Mouse (Mus musculus): ENCODE results near the gene Hecw1. TPM values are rescaled to one million over a fixed set of nuclear protein-coding genes. Genes with fewer than 3 reads are reported as not detected.
"Not testable (repeated sequence)": the region's sequence is repeated elsewhere in the genome, so short reads cannot be mapped to it uniquely, and the experiment has no call there.

Gene Hecw1
- total and polyA plus RNA-seq, 3 experiments: 10.7 to 107 (median 30.4) TPM

GRCm38 (mm10) chr13:14306617-14307016 is 216.4 kb downstream of the Hecw1 start:
- H3K4me3 ChIP-seq (ENCODE audit: low read depth, low read length): no peak overlapping the region
- no peaks in the 10 kb centered on the region for H3K27me3 ChIP-seq (ENCODE audit: insufficient read depth, low read length)
- peaks cover 33% of the 10 kb centered on the region for H3K36me3 ChIP-seq (replicated peaks)
- no peaks in the 10 kb centered on the region for H3K9me3 ChIP-seq (replicated peaks)
- DNase-seq (ENCODE audit: low spot score) (no peak), ATAC-seq (ENCODE audit: extremely low read depth, insufficient number of reproducible peaks, low FRiP score, poor library complexity, severe bottlenecking) (no peak)
- peaks cover 2% of the 10 kb centered on the region; the same call in 1 of the 2 replicates for H3K4me1 ChIP-seq (ENCODE audit: insufficient read depth, low read depth, low read length)
- TF ChIP-seq POLR2AphosphoS5 (IDR thresholded peaks at IDR 0.05; ENCODE audit: insufficient replicate concordance, low read depth, low read length) (no peak), GATA2 (IDR thresholded peaks at IDR 0.05; ENCODE audit: borderline replicate concordance, low read depth, low read length) (no peak), CTCF (IDR thresholded peaks at IDR 0.05; ENCODE audit: low read depth, low read length) (no peak), TAL1 (conservative IDR thresholded peaks at IDR 0.05; ENCODE audit: low read depth, low read length) (no peak), GATA1 (IDR thresholded peaks at IDR 0.05; ENCODE audit: borderline replicate concordance, low read length) (no peak)

GRCm38 (mm10) chr13:14304103-14304502 is 218.9 kb downstream of the Hecw1 start:
- no peak for TF ChIP-seq CTCF (IDR thresholded peaks at IDR 0.05; ENCODE audit: low read depth, low read length)
- no peak for TF ChIP-seq GATA1 (IDR thresholded peaks at IDR 0.05; ENCODE audit: borderline replicate concordance, low read length)
- TF ChIP-seq TAL1 (conservative IDR thresholded peaks at IDR 0.05; ENCODE audit: low read depth, low read length): no peak
- TF ChIP-seq POLR2AphosphoS5 (IDR thresholded peaks at IDR 0.05; ENCODE audit: insufficient replicate concordance, low read depth, low read length): no peak
- no peak for TF ChIP-seq GATA2 (IDR thresholded peaks at IDR 0.05; ENCODE audit: borderline replicate concordance, low read depth, low read length)
- Histone ChIP-seq H3K9me3 (replicated peaks) (no peaks in the 10 kb centered on the region), H3K27me3 (ENCODE audit: insufficient read depth, low read length) (no peaks in the 10 kb centered on the region), H3K36me3 (replicated peaks) (peaks cover 40% of the 10 kb centered on the region), H3K4me1 (ENCODE audit: insufficient read depth, low read depth, low read length) (peaks cover 2% of the 10 kb centered on the region; the same call in 1 of the 2 replicates), H3K4me3 (ENCODE audit: low read depth, low read length) (no peak overlapping the region)
- ATAC-seq (ENCODE audit: extremely low read depth, insufficient number of reproducible peaks, low FRiP score, poor library complexity, severe bottlenecking) (no peak), DNase-seq (ENCODE audit: low spot score) (no peak)

DNA sequence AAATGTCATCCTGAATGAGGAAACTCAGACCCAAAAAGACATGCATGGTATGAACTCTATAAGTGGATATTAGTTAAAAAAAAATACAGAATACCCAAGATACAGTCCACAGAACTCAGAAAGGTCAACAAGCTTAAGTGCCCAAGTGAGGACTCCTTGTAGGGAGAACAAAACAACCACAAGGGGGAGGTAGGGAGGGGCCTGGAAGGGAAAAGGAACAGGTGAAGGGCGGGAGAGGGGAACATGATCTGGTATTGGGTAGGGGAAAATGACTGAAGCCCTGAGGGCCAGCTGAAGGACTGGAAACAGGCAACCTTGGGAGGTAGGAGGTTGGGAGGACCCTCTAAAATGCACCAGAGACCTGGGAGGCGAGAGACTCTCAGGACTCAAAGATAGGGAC is 220.1 kb downstream of the Hecw1 start:
- Histone ChIP-seq H3K9me3 (replicated peaks) (no peaks in the 10 kb centered on the region), H3K4me3 (ENCODE audit: low read depth, low read length) (no peak overlapping the region), H3K27me3 (ENCODE audit: insufficient read depth, low read length) (no peaks in the 10 kb centered on the region), H3K4me1 (ENCODE audit: insufficient read depth, low read depth, low read length) (peaks cover 2% of the 10 kb centered on the region; the same call in 1 of the 2 replicates), H3K36me3 (replicated peaks) (peaks cover 50% of the 10 kb centered on the region)
- no peak for ATAC-seq (ENCODE audit: extremely low read depth, insufficient number of reproducible peaks, low FRiP score, poor library complexity, severe bottlenecking)
- DNase-seq (ENCODE audit: low spot score): no peak
- no peak for TF ChIP-seq TAL1 (conservative IDR thresholded peaks at IDR 0.05; ENCODE audit: low read depth, low read length)
- no peak for TF ChIP-seq POLR2AphosphoS5 (IDR thresholded peaks at IDR 0.05; ENCODE audit: insufficient replicate concordance, low read depth, low read length)
- no peak for TF ChIP-seq GATA2 (IDR thresholded peaks at IDR 0.05; ENCODE audit: borderline replicate concordance, low read depth, low read length)
- TF ChIP-seq GATA1 (IDR thresholded peaks at IDR 0.05; ENCODE audit: borderline replicate concordance, low read length): no peak
- no peak for TF ChIP-seq CTCF (IDR thresholded peaks at IDR 0.05; ENCODE audit: low read depth, low read length)

GRCm38 (mm10) chr13:14290016-14290415 is 233.0 kb downstream of the Hecw1 start:
- DNase-seq (ENCODE audit: low spot score) (no peak), ATAC-seq (ENCODE audit: extremely low read depth, insufficient number of reproducible peaks, low FRiP score, poor library complexity, severe bottlenecking) (no peak)
- no peak for TF ChIP-seq TAL1 (conservative IDR thresholded peaks at IDR 0.05; ENCODE audit: low read depth, low read length)
- TF ChIP-seq POLR2AphosphoS5 (IDR thresholded peaks at IDR 0.05; ENCODE audit: insufficient replicate concordance, low read depth, low read length): no peak
- H3K27me3 ChIP-seq (ENCODE audit: insufficient read depth, low read length): no peaks in the 10 kb centered on the region
- H3K9me3 ChIP-seq (replicated peaks): no peaks in the 10 kb centered on the region
- no peaks in the 10 kb centered on the region for H3K4me1 ChIP-seq (ENCODE audit: insufficient read depth, low read depth, low read length)
- H3K36me3 ChIP-seq (replicated peaks): peaks cover 18% of the 10 kb centered on the region
- H3K4me3 ChIP-seq (ENCODE audit: low read depth, low read length): no peak overlapping the region

GRCm38 (mm10) chr13:14271476-14271875 is 251.6 kb downstream of the Hecw1 start:
- Histone ChIP-seq H3K4me1 (ENCODE audit: insufficient read depth, low read depth, low read length) (no peaks in the 10 kb centered on the region), H3K9me3 (replicated peaks) (no peaks in the 10 kb centered on the region), H3K4me3 (ENCODE audit: low read depth, low read length) (no peak overlapping the region), H3K36me3 (replicated peaks) (peaks cover 31% of the 10 kb centered on the region), H3K27me3 (ENCODE audit: insufficient read depth, low read length) (no peaks in the 10 kb centered on the region)
- DNase-seq (ENCODE audit: low spot score) (no peak), ATAC-seq (ENCODE audit: extremely low read depth, insufficient number of reproducible peaks, low FRiP score, poor library complexity, severe bottlenecking) (no peak)
- TF ChIP-seq CTCF (IDR thresholded peaks at IDR 0.05; ENCODE audit: low read depth, low read length) (no peak), POLR2AphosphoS5 (IDR thresholded peaks at IDR 0.05; ENCODE audit: insufficient replicate concordance, low read depth, low read length) (no peak), GATA1 (IDR thresholded peaks at IDR 0.05; ENCODE audit: borderline replicate concordance, low read length) (no peak), TAL1 (conservative IDR thresholded peaks at IDR 0.05; ENCODE audit: low read depth, low read length) (no peak), GATA2 (IDR thresholded peaks at IDR 0.05; ENCODE audit: borderline replicate concordance, low read depth, low read length) (no peak)

DNA sequence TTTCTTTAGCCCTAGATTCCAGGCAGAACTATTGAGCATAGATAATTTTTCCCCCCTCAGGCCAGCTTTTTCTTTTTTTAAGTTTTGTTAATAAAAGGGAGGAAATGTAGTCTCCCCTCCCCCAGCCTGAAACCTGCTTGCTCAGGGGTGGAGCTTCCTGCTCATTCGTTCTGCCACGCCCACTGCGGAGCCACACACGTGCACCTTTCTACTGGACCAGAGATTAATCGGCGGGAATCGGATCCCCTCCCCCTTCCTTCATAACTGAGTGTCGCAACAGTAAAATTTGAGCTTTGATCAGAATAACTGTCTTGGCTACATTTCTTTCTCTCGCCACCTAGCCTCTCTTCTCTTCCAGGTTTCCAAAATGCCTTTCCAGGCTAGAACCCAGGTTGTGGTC is 262.1 kb downstream of the Hecw1 start:
- H3K4me3 ChIP-seq (ENCODE audit: low read depth, low read length); DNase-seq (ENCODE audit: low spot score); H3K9me3 ChIP-seq (replicated peaks); H3K27me3 ChIP-seq (ENCODE audit: insufficient read depth, low read length); ATAC-seq (ENCODE audit: extremely low read depth, insufficient number of reproducible peaks, low FRiP score, poor library complexity, severe bottlenecking): not testable (repeated sequence)
- H3K36me3 ChIP-seq (replicated peaks): peaks cover 26% of the 10 kb centered on the region
- H3K4me1 ChIP-seq (ENCODE audit: insufficient read depth, low read depth, low read length): peaks cover 14% of the 10 kb centered on the region

DNA sequence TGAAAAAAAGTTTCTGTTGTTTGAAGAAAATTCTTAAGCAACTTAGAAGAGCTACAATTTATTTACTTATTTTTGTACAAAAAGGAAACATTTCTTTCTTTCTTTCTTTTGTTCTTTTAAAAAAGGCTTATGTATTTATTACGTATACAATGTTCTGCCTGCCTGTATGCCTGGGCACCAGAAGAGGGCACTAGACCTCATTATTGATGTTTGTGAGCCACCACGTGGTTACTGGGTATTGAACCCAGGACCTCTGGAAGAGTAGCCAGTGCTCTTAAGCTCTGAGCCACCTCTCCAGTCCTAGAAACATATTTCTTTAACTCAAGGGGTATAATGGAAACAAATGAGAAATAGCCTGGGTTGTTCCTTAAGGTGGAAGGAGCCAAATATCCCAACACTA is 277.1 kb downstream of the Hecw1 start:
- DNase-seq (ENCODE audit: low spot score): no peak
- H3K4me1 ChIP-seq (ENCODE audit: insufficient read depth, low read depth, low read length): no peaks in the 10 kb centered on the region
- H3K27me3 ChIP-seq (ENCODE audit: insufficient read depth, low read length): no peaks in the 10 kb centered on the region
- no peaks in the 10 kb centered on the region for H3K9me3 ChIP-seq (replicated peaks)
- H3K36me3 ChIP-seq (replicated peaks): peaks cover 16% of the 10 kb centered on the region
- no peak for TF ChIP-seq CTCF (IDR thresholded peaks at IDR 0.05; ENCODE audit: low read depth, low read length)
- no peak for TF ChIP-seq GATA2 (IDR thresholded peaks at IDR 0.05; ENCODE audit: borderline replicate concordance, low read depth, low read length)
- no peak for TF ChIP-seq GATA1 (IDR thresholded peaks at IDR 0.05; ENCODE audit: borderline replicate concordance, low read length)
- no peak for TF ChIP-seq TAL1 (conservative IDR thresholded peaks at IDR 0.05; ENCODE audit: low read depth, low read length)
- TF ChIP-seq POLR2AphosphoS5 (IDR thresholded peaks at IDR 0.05; ENCODE audit: insufficient replicate concordance, low read depth, low read length): no peak
- no peak for ATAC-seq (ENCODE audit: extremely low read depth, insufficient number of reproducible peaks, low FRiP score, poor library complexity, severe bottlenecking)
- no peak overlapping the region for H3K4me3 ChIP-seq (ENCODE audit: low read depth, low read length)
